Mouse (Mus musculus) G1E (cell line): Measurements from ENCODE around the gene Clvs2.

Experiments
- CTCF ChIP-seq: IDR thresholded peaks from 2 replicates; pipeline ENCODE4 v1.5.1; 2012; ENCODE audit warnings: low read depth, low read length, inconsistent platforms, mixed read lengths
- GATA1 ChIP-seq: IDR thresholded peaks from 2 replicates; pipeline ENCODE4 v1.6.1; 2012; ENCODE audit warnings: borderline replicate concordance, low read length, inconsistent platforms, mixed read lengths

- TF ChIP-seq CTCF (no peak), GATA1 (no peak)
Measured at GRCm38 (mm10) chr10:33558081-33558480, 66.5 kb downstream of the Clvs2 start.
